Mouse (Mus musculus) ES-Bruce4 (cell line): ENCODE data around the gene 2610301B20Rik.

Experiments used
- CTCF ChIP-seq: IDR thresholded peaks from one replicate; pipeline ENCODE4 v1.8.1; 2011; ENCODE audit warnings: low read depth, low read length
- POLR2A ChIP-seq: IDR thresholded peaks from one replicate; pipeline ENCODE4 v1.8.1; 2011; ENCODE audit warnings: low read length; ENCODE audit not compliant: insufficient read depth

GRCm38 (mm10) chr4:10932782-10933181 is 58.5 kb downstream of the 2610301B20Rik start:
- TF ChIP-seq CTCF (no peak), POLR2A (no peak)
